9 mouse cellular contexts compared by ENCODE assay signal in the genomic region with DNA sequence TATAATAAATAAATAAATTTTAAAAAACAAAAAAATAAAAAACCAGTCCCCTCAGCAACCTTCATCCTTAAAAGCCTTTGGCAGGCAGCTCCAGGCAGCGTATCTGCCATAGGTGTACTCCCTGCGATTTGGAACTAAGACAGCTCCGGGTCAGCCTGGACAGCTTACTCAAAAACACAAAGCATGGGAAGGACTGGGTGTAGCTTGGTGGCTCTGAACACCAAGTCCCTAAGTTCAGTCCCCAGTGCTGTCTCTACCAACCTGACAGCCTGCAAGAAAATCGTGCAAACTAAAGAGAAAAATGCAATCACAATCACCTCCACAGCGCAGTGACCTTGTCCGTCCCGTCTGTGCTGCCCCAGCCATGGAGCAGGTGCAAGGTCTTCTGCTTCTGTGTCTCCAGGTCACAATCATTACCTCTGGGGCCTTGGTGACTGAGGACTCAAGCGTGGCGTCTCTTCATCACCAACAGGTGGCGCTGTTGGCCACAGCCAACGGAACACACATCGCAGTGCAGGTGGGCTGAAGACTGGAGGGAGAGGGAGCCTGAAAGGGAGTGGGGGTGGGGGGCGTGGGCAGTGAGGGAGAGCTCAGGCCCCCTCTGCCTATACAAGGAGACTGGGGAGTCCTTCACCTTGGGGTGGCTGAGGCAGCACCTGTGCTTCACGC. TPM values are rescaled to one million over a fixed set of nuclear protein-coding genes. Genes with fewer than 3 reads are reported as not detected.
DNase-seq lines count a peak whose midpoint lies in the region; ATAC-seq and TF ChIP-seq lines count a peak whose summit lies in the region.
"Had no signal": no experiment of that assay in that cellular context is flagged by ENCODE, and none has a peak within 500 bp of the region (broad histone marks: within the 10 kb centered on the region; RNA-seq: fewer than 3 reads in every experiment).

No protein-coding gene starts in this region.

- ATAC-seq in cerebellum, adult (ENCODE audit: insufficient number of reproducible peaks, low FRiP score, low TSS enrichment), result no peak
- ATAC-seq in midbrain, embryonic 13.5 days, result no peak
- ATAC-seq in hindbrain, postnatal 0 days, result no peak; the same call in 1 of the 2 replicates
- ATAC-seq in megakaryocyte, adult 5-6 weeks (ENCODE audit: poor library complexity, severe bottlenecking), result peak; percentile 36; the same call in 1 of the 2 replicates

- no peak overlapping the region for H3K4me2 ChIP-seq in midbrain, embryonic 13.5 days (replicated peaks)
- H3K4me2 ChIP-seq in hindbrain, postnatal 0 days (ENCODE audit: low read depth, low read length), result no peak overlapping the region
- H3K4me2 ChIP-seq: heart, embryonic 15.5 days had no signal

- H3K27me3 ChIP-seq in midbrain, embryonic 10.5 days (ENCODE audit: low read depth, poor library complexity, severe bottlenecking), result peaks cover 15% of the 10 kb centered on the region
- no peaks in the 10 kb centered on the region for H3K27me3 ChIP-seq in midbrain, embryonic 13.5 days
- H3K27me3 ChIP-seq in hindbrain, postnatal 0 days (ENCODE audit: insufficient read depth, low read length), result no peaks in the 10 kb centered on the region
- H3K27me3 ChIP-seq: heart, embryonic 15.5 days had no signal

- H3K27ac ChIP-seq in midbrain, embryonic 10.5 days (replicated peaks), result no peak overlapping the region
- H3K27ac ChIP-seq in midbrain, embryonic 13.5 days, result no peak overlapping the region
- H3K27ac ChIP-seq in hindbrain, postnatal 0 days, result no peak overlapping the region
- H3K27ac ChIP-seq: heart, embryonic 15.5 days had no signal

- no peak overlapping the region for H3K9ac ChIP-seq in midbrain, embryonic 13.5 days (replicated peaks)
- H3K9ac ChIP-seq in hindbrain, postnatal 0 days (replicated peaks; ENCODE audit: low read length), result no peak overlapping the region
- H3K9ac ChIP-seq: heart, embryonic 15.5 days had no signal

- H3K9me3 ChIP-seq in midbrain, embryonic 10.5 days (replicated peaks), result no peaks in the 10 kb centered on the region
- H3K9me3 ChIP-seq in midbrain, embryonic 13.5 days, result no peaks in the 10 kb centered on the region
- no peaks in the 10 kb centered on the region for H3K9me3 ChIP-seq in hindbrain, postnatal 0 days (ENCODE audit: low read length)
- H3K9me3 ChIP-seq: heart, embryonic 15.5 days had no signal

- peaks cover 56% of the 10 kb centered on the region for H3K36me3 ChIP-seq in midbrain, embryonic 10.5 days
- peaks cover 56% of the 10 kb centered on the region for H3K36me3 ChIP-seq in midbrain, embryonic 13.5 days
- H3K36me3 ChIP-seq in hindbrain, postnatal 0 days (ENCODE audit: insufficient read depth, low read length), result peaks cover 34% of the 10 kb centered on the region

- WGBS in midbrain, embryonic 10.5 days, result 38% methylated on average over 14 of the region's 14 CpGs
- WGBS in midbrain, embryonic 13.5 days, result 40% methylated on average over 14 of the region's 14 CpGs
- 40% methylated on average over 14 of the region's 14 CpGs for WGBS in hindbrain, postnatal 0 days

- DNase-seq in cerebellum, adult 11 months, result peak; percentile 43
- DNase-seq in midbrain, embryonic 10.5 days (ENCODE audit: low spot score), result peak; percentile 62
- peak; percentile 62 to 75 for DNase-seq in cerebellum, postnatal 25 days
- DNase-seq in hindbrain, postnatal 0 days (ENCODE audit: low spot score), result peak; percentile 79
- DNase-seq in spleen, postnatal 10 days (ENCODE audit: low spot score in 2 of 2), result peak; percentile 50 to 76

- peaks cover 20% of the 10 kb centered on the region for H3K4me1 ChIP-seq in midbrain, embryonic 10.5 days
- peaks cover 9% of the 10 kb centered on the region for H3K4me1 ChIP-seq in midbrain, embryonic 13.5 days (replicated peaks)
- no peaks in the 10 kb centered on the region for H3K4me1 ChIP-seq in hindbrain, postnatal 0 days (ENCODE audit: insufficient read depth, low read length)

- no peak overlapping the region for H3K4me3 ChIP-seq in midbrain, embryonic 10.5 days
- H3K4me3 ChIP-seq in midbrain, embryonic 13.5 days (replicated peaks), result no peak overlapping the region
- H3K4me3 ChIP-seq in hindbrain, postnatal 0 days (ENCODE audit: low read length), result no peak overlapping the region
- H3K4me3 ChIP-seq: heart, embryonic 15.5 days had no signal

- TF ChIP-seq CTCF in hindbrain, postnatal 0 days (IDR thresholded peaks at IDR 0.05; ENCODE audit: low read depth), result peak; percentile 93

RNA-seq across cellular contexts. Expression of a gene that starts 3.4 kb away (rescaled TPM):
- 3.1 TPM in 2 replicates for polyA plus RNA-seq in midbrain, embryonic 10.5 days (2016; fragmentation: Nextera tagmentation; extraction: Ambion mirVana)
- 4.5 and 5.6 TPM in 2 replicates for polyA plus RNA-seq in midbrain, embryonic 13.5 days (2015; fragmentation: Nextera tagmentation; extraction: Ambion mirVana)
- 5.4 and 13.0 TPM in 2 replicates for total RNA-seq in hindbrain, postnatal 0 days (2014; rRNA removed)
- polyA plus RNA-seq in hindbrain, postnatal 0 days (2015; fragmentation: Nextera tagmentation; extraction: Ambion mirVana), result 7.8 and 9.9 TPM in 2 replicates
- 35.4 and 40.7 TPM in 2 replicates for total RNA-seq in megakaryocyte, adult 5-6 weeks (2015)
- 91.5 and 92.6 TPM in 2 replicates for total RNA-seq in megakaryocyte, adult 5-6 weeks (2017)

RNA-seq across cellular contexts. Expression of a gene that starts 27.3 kb away (rescaled TPM):
- polyA plus RNA-seq in midbrain, embryonic 10.5 days (2016; fragmentation: Nextera tagmentation; extraction: Ambion mirVana), result 32.4 and 38.0 TPM in 2 replicates
- polyA plus RNA-seq in midbrain, embryonic 13.5 days (2015; fragmentation: Nextera tagmentation; extraction: Ambion mirVana), result 44.2 and 45.6 TPM in 2 replicates
- 76.0 and 78.3 TPM in 2 replicates for total RNA-seq in hindbrain, postnatal 0 days (2014; rRNA removed)
- polyA plus RNA-seq in hindbrain, postnatal 0 days (2015; fragmentation: Nextera tagmentation; extraction: Ambion mirVana), result 37.7 and 39.3 TPM in 2 replicates
- total RNA-seq in megakaryocyte, adult 5-6 weeks (2015), result 4.2 and 6.4 TPM in 2 replicates
- 7.1 and 8.1 TPM in 2 replicates for total RNA-seq in megakaryocyte, adult 5-6 weeks (2017)

RNA-seq across cellular contexts. Expression of a gene that starts 28.3 kb away (rescaled TPM):
- 1.5 and 1.7 TPM in 2 replicates for polyA plus RNA-seq in midbrain, embryonic 10.5 days (2016; fragmentation: Nextera tagmentation; extraction: Ambion mirVana)
- polyA plus RNA-seq in midbrain, embryonic 13.5 days (2015; fragmentation: Nextera tagmentation; extraction: Ambion mirVana), result 0.84 and 1.4 TPM in 2 replicates
- total RNA-seq in hindbrain, postnatal 0 days (2014; rRNA removed), result 16.4 and 16.6 TPM in 2 replicates
- 1.4 and 1.7 TPM in 2 replicates for polyA plus RNA-seq in hindbrain, postnatal 0 days (2015; fragmentation: Nextera tagmentation; extraction: Ambion mirVana)
- 19.5 and 19.6 TPM in 2 replicates for total RNA-seq in megakaryocyte, adult 5-6 weeks (2015)
- 4.4 and 8.2 TPM in 2 replicates for total RNA-seq in megakaryocyte, adult 5-6 weeks (2017)
